11 mouse cellular contexts compared by ENCODE assay signal in genomic region chr4:100187563-100188200, GRCm38 (mm10).
DNase-seq lines count a peak whose midpoint lies in the region; ATAC-seq and TF ChIP-seq lines count a peak whose summit lies in the region.
"Had no signal": no experiment of that assay in that cellular context is flagged by ENCODE, and none has a peak within 500 bp of the region (broad histone marks: within the 10 kb centered on the region; RNA-seq: fewer than 3 reads in every experiment).

No protein-coding gene starts in this region.

- H3K4me3 ChIP-seq in forebrain, embryonic 14.5 days (ENCODE audit: low read depth, low read length): no peak overlapping the region
- no peak overlapping the region for H3K4me3 ChIP-seq in forebrain, embryonic 13.5 days
- H3K4me3 ChIP-seq in lung, embryonic 16.5 days (ENCODE audit: low read length): no peak overlapping the region
- H3K4me3 ChIP-seq in lung, adult 2 months (replicated peaks; ENCODE audit: extremely low read depth, low read depth, low read length): no peak overlapping the region
- H3K4me3 ChIP-seq: neural tube, embryonic 13.5 days had no signal

- H3K4me1 ChIP-seq in forebrain, embryonic 14.5 days (ENCODE audit: control insufficient read depth, insufficient read depth, low read length): no peaks in the 10 kb centered on the region
- peaks cover 11% of the 10 kb centered on the region for H3K4me1 ChIP-seq in forebrain, embryonic 13.5 days
- H3K4me1 ChIP-seq in lung, embryonic 16.5 days (replicated peaks; ENCODE audit: control insufficient read depth, insufficient read depth, low read length): peaks cover 21% of the 10 kb centered on the region
- peaks cover 2% of the 10 kb centered on the region; the same call in 1 of the 2 replicates for H3K4me1 ChIP-seq in lung, adult 2 months (ENCODE audit: control insufficient read depth, insufficient read depth, low read length)

- no peak overlapping the region for H3K4me2 ChIP-seq in forebrain, embryonic 14.5 days (ENCODE audit: low read length)
- no peak overlapping the region for H3K4me2 ChIP-seq in forebrain, embryonic 13.5 days
- H3K4me2 ChIP-seq in lung, embryonic 16.5 days (ENCODE audit: low read depth, low read length): no peak overlapping the region
- H3K4me2 ChIP-seq: neural tube, embryonic 13.5 days had no signal

- ATAC-seq in forebrain, embryonic 14.5 days: peak; percentile 20; the same call in 1 of the 2 replicates
- no peak for ATAC-seq in forebrain, embryonic 13.5 days
- peak; percentile 69 for ATAC-seq in lung, embryonic 16.5 days (ENCODE audit: low read depth)

- peak; percentile 13 for DNase-seq in forebrain, embryonic 14.5 days (ENCODE audit: low spot score)
- DNase-seq in lung, adult 2 months: no peak
- peak; percentile 30 for DNase-seq in heart, postnatal 4 days
- DNase-seq in lung, postnatal 14 days: peak; percentile 6
- DNase-seq in c-Kit-positive CD71-positive TER-119-positive erythroid progenitor cells, embryonic 14.5 days (ENCODE audit: low spot score): no peak
- DNase-seq in frontal cortex, postnatal 14 days (ENCODE audit: low spot score in 2 of 2): no peak
- DNase-seq: layer of hippocampus, adult 9-11 months had no signal

- no peaks in the 10 kb centered on the region for H3K27me3 ChIP-seq in forebrain, embryonic 14.5 days (replicated peaks; ENCODE audit: control insufficient read depth, insufficient read depth, low read length)
- no peaks in the 10 kb centered on the region for H3K27me3 ChIP-seq in forebrain, embryonic 13.5 days
- H3K27me3 ChIP-seq in lung, embryonic 16.5 days (ENCODE audit: control insufficient read depth, insufficient read depth, low read depth, low read length): no peaks in the 10 kb centered on the region
- H3K27me3 ChIP-seq: neural tube, embryonic 13.5 days had no signal

- no peak for TF ChIP-seq POLR2A in lung, adult 2 months (IDR thresholded peaks at IDR 0.05; ENCODE audit: borderline replicate concordance, extremely low read depth, low read depth, low read length)

- TF ChIP-seq CTCF in lung, adult 2 months (IDR thresholded peaks at IDR 0.05; ENCODE audit: insufficient read depth, low read length): no peak

- H3K9me3 ChIP-seq in forebrain, embryonic 14.5 days (replicated peaks; ENCODE audit: control insufficient read depth, low read length): no peaks in the 10 kb centered on the region
- H3K9me3 ChIP-seq in forebrain, embryonic 13.5 days (replicated peaks): no peaks in the 10 kb centered on the region
- H3K9me3 ChIP-seq in lung, embryonic 16.5 days (ENCODE audit: control insufficient read depth, low read length): no peaks in the 10 kb centered on the region
- H3K9me3 ChIP-seq: neural tube, embryonic 13.5 days had no signal

- no peaks in the 10 kb centered on the region for H3K36me3 ChIP-seq in forebrain, embryonic 14.5 days (ENCODE audit: control insufficient read depth, insufficient read depth, low read length)
- H3K36me3 ChIP-seq in forebrain, embryonic 13.5 days (ENCODE audit: poor library complexity, severe bottlenecking): no peaks in the 10 kb centered on the region
- H3K36me3 ChIP-seq in lung, embryonic 16.5 days (ENCODE audit: control insufficient read depth, insufficient read depth, low read length): no peaks in the 10 kb centered on the region
- H3K36me3 ChIP-seq: neural tube, embryonic 13.5 days had no signal

- H3K9ac ChIP-seq in forebrain, embryonic 14.5 days (ENCODE audit: low read length): no peak overlapping the region
- no peak overlapping the region for H3K9ac ChIP-seq in forebrain, embryonic 13.5 days
- no peak overlapping the region for H3K9ac ChIP-seq in lung, embryonic 16.5 days (ENCODE audit: low read length)
- H3K9ac ChIP-seq: neural tube, embryonic 13.5 days had no signal

- H3K27ac ChIP-seq in forebrain, embryonic 14.5 days (ENCODE audit: low read depth, low read length): no peak overlapping the region
- H3K27ac ChIP-seq in forebrain, embryonic 13.5 days: no peak overlapping the region
- H3K27ac ChIP-seq in lung, embryonic 16.5 days (ENCODE audit: low read length): peak overlapping the region; percentile 65
- H3K27ac ChIP-seq: macrophage; neural tube, embryonic 13.5 days had no signal

- 50% methylated on average over 6 of the region's 6 CpGs for WGBS in forebrain, embryonic 14.5 days
- WGBS in forebrain, embryonic 13.5 days: 45% methylated on average over 6 of the region's 6 CpGs
- WGBS in lung, embryonic 16.5 days: 22% methylated on average over 6 of the region's 6 CpGs
- 37% methylated on average over 6 of the region's 6 CpGs for WGBS in lung, adult 2 months

Comparison
In these comparisons a context has a peak if more than half of its experiments do, and no peak if none do; other contexts are left out.
1. DNase-seq: peak in forebrain, embryonic 14.5 days (single experiment), heart, postnatal 4 days (single experiment) and lung, postnatal 14 days (single experiment); none in lung, adult 2 months (single experiment), c-Kit-positive CD71-positive TER-119-positive erythroid progenitor cells, embryonic 14.5 days (single experiment) and frontal cortex, postnatal 14 days (0 of 2).